Mouse (Mus musculus): ENCODE data around the gene Psen1.

Psen1 gene

GRCm38 (mm10) chr12:83687934-83688315 lies at the start of gene Psen1:
TSS of gene Psen1 (plus strand) at chr12:83688152.
- peak; percentile 93 to 95 for DNase-seq

- DNase-seq: no peak
Measured at GRCm38 (mm10) chr12:83641233-83641632, 46.7 kb upstream of the Psen1 start.

GRCm38 (mm10) chr12:83643116-83643515 lies 44.8 kb upstream of the Psen1 start:
- no peak for DNase-seq

- DNase-seq: no peak
Measured at GRCm38 (mm10) chr12:83650346-83650745, 37.6 kb upstream of the Psen1 start.

- DNase-seq: no peak
Measured at GRCm38 (mm10) chr12:83651414-83651813, 36.5 kb upstream of the Psen1 start.

GRCm38 (mm10) chr12:83685466-83685865 lies 2.5 kb upstream of the Psen1 start:
- DNase-seq: no peak

GRCm38 (mm10) chr12:83686575-83687350 lies 1.2 kb upstream of the Psen1 start:
- DNase-seq: no peak

- no peak for DNase-seq
Measured at GRCm38 (mm10) chr12:83688316-83689086, 549 bp downstream of the Psen1 start.

GRCm38 (mm10) chr12:83689087-83689432 lies 1.1 kb downstream of the Psen1 start:
- DNase-seq: no peak

GRCm38 (mm10) chr12:83694011-83694410 lies 6.1 kb downstream of the Psen1 start:
- DNase-seq: no peak

GRCm38 (mm10) chr12:83694669-83695068 lies 6.7 kb downstream of the Psen1 start:
- no peak for DNase-seq

GRCm38 (mm10) chr12:83698637-83699036 lies 10.7 kb downstream of the Psen1 start:
- DNase-seq: no peak

GRCm38 (mm10) chr12:83701608-83702007 lies 13.7 kb downstream of the Psen1 start:
- DNase-seq: no peak

GRCm38 (mm10) chr12:83702796-83703195 lies 14.8 kb downstream of the Psen1 start:
- DNase-seq: no peak

- DNase-seq: no peak
Measured at GRCm38 (mm10) chr12:83706951-83707350, 19.0 kb downstream of the Psen1 start.

GRCm38 (mm10) chr12:83708160-83709092 lies 20.5 kb downstream of the Psen1 start:
- DNase-seq: no peak

GRCm38 (mm10) chr12:83709934-83710333 lies 22.0 kb downstream of the Psen1 start:
- no peak for DNase-seq

- peak; percentile 57 to 62 for DNase-seq
Measured at GRCm38 (mm10) chr12:83713749-83714148, 25.8 kb downstream of the Psen1 start.

GRCm38 (mm10) chr12:83716416-83717184 lies 28.6 kb downstream of the Psen1 start:
- no peak for DNase-seq

- no peak for DNase-seq
Measured at GRCm38 (mm10) chr12:83719431-83719830, 31.5 kb downstream of the Psen1 start.

GRCm38 (mm10) chr12:83721281-83721680 lies 33.3 kb downstream of the Psen1 start:
- no peak for DNase-seq

GRCm38 (mm10) chr12:83723037-83723436 lies 35.1 kb downstream of the Psen1 start:
- no peak for DNase-seq

Data from cerebellum, adult 18-20 months (tissue).